Mouse (Mus musculus): Measurements from ENCODE around the gene Smarca4.

DNA sequence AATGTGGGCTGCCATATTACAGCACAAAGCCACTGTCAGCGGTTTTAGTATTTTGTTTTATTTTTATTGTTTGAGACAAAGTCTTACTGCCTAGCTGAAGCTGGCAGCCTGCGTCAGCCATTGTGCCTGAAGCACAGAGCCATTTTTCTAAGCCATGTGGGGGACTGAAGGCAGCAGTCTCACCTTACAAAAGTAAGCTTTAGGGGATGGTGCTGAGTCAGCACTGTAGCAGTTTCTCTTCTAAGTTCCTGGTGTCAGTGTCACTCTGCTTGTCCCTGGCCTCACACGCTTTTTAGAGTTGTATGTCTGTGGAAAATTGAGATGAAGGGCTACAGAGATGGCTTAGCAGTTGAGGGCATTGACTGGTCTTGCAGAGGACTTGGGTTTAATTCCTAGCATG is 30.4 kb downstream of the Smarca4 start:
- no peak for TF ChIP-seq CTCF (IDR thresholded peaks at IDR 0.05; ENCODE audit: insufficient read depth, low read length)
- TF ChIP-seq POLR2A (IDR thresholded peaks at IDR 0.05; ENCODE audit: borderline replicate concordance, extremely low read depth, low read depth, low read length) = no peak
